Mouse (Mus musculus) ES-E14 (cell line): ENCODE results near the gene Btbd35f29.
"Not testable (repeated sequence)": the region's sequence is repeated elsewhere in the genome, so short reads cannot be mapped to it uniquely, and the experiment has no call there.

ENCODE experiments used
- CHD2 ChIP-seq: IDR thresholded peaks from 2 replicates; pipeline ENCODE4 v1.6.1; 2014; ENCODE audit warnings: mild to moderate bottlenecking, low read depth, low read length, inconsistent platforms
- HCFC1 ChIP-seq: IDR thresholded peaks from 2 replicates; pipeline ENCODE4 v1.6.1; 2012; ENCODE audit warnings: low read length, inconsistent platforms, borderline replicate concordance; ENCODE audit not compliant: insufficient read depth
- MAFK ChIP-seq: IDR thresholded peaks from 2 replicates; pipeline ENCODE4 v1.6.1; 2014; ENCODE audit warnings: mild to moderate bottlenecking, low read depth, low read length, inconsistent platforms; ENCODE audit not compliant: insufficient read depth
- ZC3H11A ChIP-seq: IDR thresholded peaks from 2 replicates; pipeline ENCODE4 v1.6.1; 2012; ENCODE audit warnings: low read depth, mild to moderate bottlenecking, inconsistent platforms, low read length, borderline replicate concordance
- ZNF384 ChIP-seq: IDR thresholded peaks from 2 replicates; pipeline ENCODE4 v1.6.1; 2012; ENCODE audit warnings: low read depth, low read length, inconsistent platforms

- not testable (repeated sequence) for TF ChIP-seq HCFC1, ZC3H11A, ZNF384, CHD2, MAFK
Measured at GRCm38 (mm10) chrX:31160554-31160953, 43.1 kb downstream of the Btbd35f29 start.
